Mouse (Mus musculus): ENCODE results near the gene Kcnb1. TPM values are rescaled to one million over a fixed set of nuclear protein-coding genes. Genes with fewer than 3 reads are reported as not detected.
A peak's percentile ranks its signal among the peaks of the same experiment; 100 is the strongest.
"Not testable (repeated sequence)": the region's sequence is repeated elsewhere in the genome, so short reads cannot be mapped to it uniquely, and the experiment has no call there.

Kcnb1 gene
- polyA plus RNA-seq, 1 experiment from 2014 or later, result 1.3 TPM

DNA sequence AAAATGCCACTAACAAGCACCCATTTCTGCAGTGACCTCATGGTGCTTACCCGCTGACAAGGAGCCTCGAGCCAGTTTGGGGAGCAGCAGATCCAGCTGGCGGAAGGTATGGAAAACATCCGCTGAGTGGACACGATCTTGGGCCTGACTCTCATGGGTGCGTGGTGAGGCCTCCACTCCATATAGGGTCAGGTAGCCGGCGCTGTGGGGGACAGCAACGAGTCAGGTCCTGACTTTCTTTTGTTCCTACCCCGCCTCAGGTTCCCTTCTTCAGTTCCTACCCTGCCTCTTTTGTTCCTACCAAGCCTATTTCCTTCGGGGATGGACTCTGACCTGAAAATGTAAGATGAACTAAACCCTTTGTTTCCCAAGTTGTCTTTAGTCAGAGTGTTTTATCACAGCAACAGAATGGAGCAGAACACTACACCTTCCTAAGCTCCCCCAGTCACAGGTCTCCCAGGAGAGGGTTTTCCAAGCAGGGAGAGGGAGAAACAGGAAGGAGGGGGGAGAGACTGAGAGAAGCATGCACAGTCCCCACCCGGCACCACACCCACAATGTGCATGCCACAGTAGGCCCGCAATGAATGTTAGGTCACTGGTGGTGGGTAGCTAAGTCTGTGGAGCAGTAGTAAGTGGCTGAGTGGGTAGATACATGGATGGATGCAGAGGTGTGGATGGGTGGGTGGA is 31.3 kb upstream of the Kcnb1 start:
- H3K4me2 ChIP-seq (replicated peaks), result no peak overlapping the region
- no peak overlapping the region for H3K4me3 ChIP-seq
- H3K36me3 ChIP-seq, result 0 out of 2 replicates have a peak, but pooled peaks cover 13% of the 10 kb centered on the region
- no peaks in the 10 kb centered on the region for H3K27me3 ChIP-seq
- no peak for ATAC-seq (ENCODE audit: insufficient number of reproducible peaks, insufficient read depth, low FRiP score, low TSS enrichment)
- H3K4me1 ChIP-seq, result no peaks in the 10 kb centered on the region
- H3K9me3 ChIP-seq, result no peaks in the 10 kb centered on the region
- H3K9ac ChIP-seq, result no peak overlapping the region
- WGBS, result 89% methylated on average over 13 of the region's 13 CpGs
- H3K27ac ChIP-seq, result no peak overlapping the region

DNA sequence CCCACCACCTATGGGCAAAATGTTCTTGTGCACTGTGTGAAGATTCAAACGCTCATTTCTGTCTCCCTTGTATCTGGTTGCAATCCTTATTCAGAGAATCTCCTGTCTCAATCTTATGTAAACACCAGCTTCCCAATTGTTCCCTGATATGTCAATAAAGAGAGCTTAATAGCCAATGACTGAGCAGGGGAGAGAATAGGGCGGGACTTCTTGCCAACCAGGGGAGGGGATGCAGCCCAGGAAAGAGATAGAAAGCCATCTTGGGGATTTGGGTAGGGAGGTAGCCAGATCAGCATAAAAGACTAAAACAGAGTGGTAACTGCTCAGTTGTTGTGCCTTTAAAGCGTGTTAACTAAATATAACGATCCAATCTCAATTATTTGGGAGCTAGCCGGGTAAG is 30.8 kb upstream of the Kcnb1 start:
- no peaks in the 10 kb centered on the region for H3K27me3 ChIP-seq
- H3K9me3 ChIP-seq, result no peaks in the 10 kb centered on the region
- no peak overlapping the region for H3K27ac ChIP-seq
- 80% methylated on average over 5 of the region's 5 CpGs for WGBS
- no peak overlapping the region for H3K9ac ChIP-seq
- no peak for ATAC-seq (ENCODE audit: insufficient number of reproducible peaks, insufficient read depth, low FRiP score, low TSS enrichment)
- H3K4me2 ChIP-seq (replicated peaks), result no peak overlapping the region
- peaks cover 13% of the 10 kb centered on the region; the same call in 1 of the 2 replicates for H3K36me3 ChIP-seq
- H3K4me3 ChIP-seq, result no peak overlapping the region
- no peaks in the 10 kb centered on the region for H3K4me1 ChIP-seq

DNA sequence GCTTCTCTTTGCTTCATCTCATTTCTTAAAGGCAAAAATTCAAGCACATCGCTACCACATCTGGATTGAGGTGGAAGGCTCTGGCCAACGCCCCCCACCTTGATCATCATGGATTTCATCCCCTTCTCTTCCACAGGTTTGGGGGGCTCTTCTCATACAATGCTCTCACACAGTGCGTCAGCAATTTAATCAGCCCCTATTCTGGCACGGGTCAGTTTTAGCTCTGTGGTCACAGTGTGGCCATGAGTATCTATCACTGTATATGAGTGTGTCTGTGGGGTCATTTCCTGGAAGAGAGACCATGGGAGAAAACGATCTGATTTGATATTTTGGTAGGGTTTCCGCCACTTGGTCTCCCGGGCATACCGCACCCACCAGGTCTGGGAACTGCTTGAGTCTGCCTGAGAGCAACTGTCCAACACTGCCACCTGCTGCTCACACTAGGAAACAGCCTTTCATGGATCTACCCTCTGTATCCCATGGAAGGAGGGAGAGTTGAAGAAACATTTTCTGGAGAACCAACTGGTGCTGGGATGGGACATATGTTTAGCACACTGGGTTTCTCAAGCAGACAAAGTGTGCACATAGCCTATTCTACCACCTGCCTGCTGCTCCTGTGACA is 29.3 kb upstream of the Kcnb1 start:
- Histone ChIP-seq H3K9me3 (no peaks in the 10 kb centered on the region), H3K36me3 (peaks cover 16% of the 10 kb centered on the region; the same call in 1 of the 2 replicates)
- 48% methylated on average over 8 of the region's 8 CpGs for WGBS

DNA sequence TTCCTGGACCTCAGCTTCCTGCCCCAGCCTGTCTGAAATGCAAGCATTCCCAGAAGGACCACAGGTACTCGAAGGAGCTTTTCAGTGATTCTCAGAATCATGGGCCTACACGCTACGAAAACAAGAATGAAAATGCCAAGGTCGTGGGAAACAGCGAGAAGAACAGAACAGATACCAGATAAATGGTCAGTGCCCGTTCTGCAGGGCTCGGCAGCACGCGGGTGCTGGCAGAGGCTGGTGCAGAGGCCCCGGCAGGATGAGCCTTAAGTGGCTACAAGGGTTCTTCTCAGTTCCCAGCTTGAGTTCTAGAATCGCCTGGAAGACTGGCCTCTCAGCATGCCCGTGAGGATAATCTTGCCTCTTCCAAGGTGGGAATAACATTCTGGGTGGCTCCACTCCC is 23.7 kb upstream of the Kcnb1 start:
- Histone ChIP-seq H3K4me2 (replicated peaks) (no peak overlapping the region), H3K27me3 (no peaks in the 10 kb centered on the region), H3K9me3 (no peaks in the 10 kb centered on the region), H3K27ac (no peak overlapping the region), H3K36me3 (peaks cover 13% of the 10 kb centered on the region; the same call in 1 of the 2 replicates), H3K4me1 (no peaks in the 10 kb centered on the region), H3K4me3 (no peak overlapping the region), H3K9ac (no peak overlapping the region)
- 94% methylated on average over 12 of the region's 12 CpGs for WGBS
- ATAC-seq (ENCODE audit: insufficient number of reproducible peaks, insufficient read depth, low FRiP score, low TSS enrichment), result no peak

More for the DNA sequence above, 29.3 kb upstream of the Kcnb1 start:
- no peaks in the 10 kb centered on the region for H3K4me1 ChIP-seq
- no peak overlapping the region for H3K4me2 ChIP-seq (replicated peaks)
- no peaks in the 10 kb centered on the region for H3K27me3 ChIP-seq
- no peak overlapping the region for H3K4me3 ChIP-seq
- H3K27ac ChIP-seq, result no peak overlapping the region
- no peak overlapping the region for H3K9ac ChIP-seq
- 0 out of 2 replicates have a peak, but pooled peaks have one; percentile 54 for ATAC-seq (ENCODE audit: insufficient number of reproducible peaks, insufficient read depth, low FRiP score, low TSS enrichment)

DNA sequence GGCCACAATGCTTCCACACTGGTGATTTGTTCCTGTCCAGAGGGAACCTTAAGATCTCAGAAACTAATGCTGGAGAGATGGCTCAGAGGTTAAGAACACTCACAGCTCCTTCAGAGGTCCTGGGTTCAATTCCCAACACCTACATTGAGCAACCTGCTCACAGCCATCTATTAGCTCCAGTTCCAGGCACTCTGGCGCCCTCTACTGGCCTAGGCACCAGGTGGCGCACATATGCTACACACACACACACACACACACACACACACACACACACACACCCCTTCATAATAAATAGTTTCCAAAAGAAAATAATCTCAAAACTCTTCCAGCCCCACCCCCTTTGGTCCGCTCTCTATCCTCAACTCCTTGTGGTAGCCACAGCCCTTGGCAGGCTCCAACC is 23.1 kb upstream of the Kcnb1 start:
- Histone ChIP-seq H3K9ac (no peak overlapping the region), H3K27ac (no peak overlapping the region), H3K9me3 (no peaks in the 10 kb centered on the region), H3K27me3 (no peaks in the 10 kb centered on the region), H3K4me3 (no peak overlapping the region), H3K4me1 (no peaks in the 10 kb centered on the region), H3K4me2 (replicated peaks) (no peak overlapping the region), H3K36me3 (peaks cover 13% of the 10 kb centered on the region; the same call in 1 of the 2 replicates)
- WGBS, result 91% methylated on average over 3 of the region's 3 CpGs
- no peak for ATAC-seq (ENCODE audit: insufficient number of reproducible peaks, insufficient read depth, low FRiP score, low TSS enrichment)

DNA sequence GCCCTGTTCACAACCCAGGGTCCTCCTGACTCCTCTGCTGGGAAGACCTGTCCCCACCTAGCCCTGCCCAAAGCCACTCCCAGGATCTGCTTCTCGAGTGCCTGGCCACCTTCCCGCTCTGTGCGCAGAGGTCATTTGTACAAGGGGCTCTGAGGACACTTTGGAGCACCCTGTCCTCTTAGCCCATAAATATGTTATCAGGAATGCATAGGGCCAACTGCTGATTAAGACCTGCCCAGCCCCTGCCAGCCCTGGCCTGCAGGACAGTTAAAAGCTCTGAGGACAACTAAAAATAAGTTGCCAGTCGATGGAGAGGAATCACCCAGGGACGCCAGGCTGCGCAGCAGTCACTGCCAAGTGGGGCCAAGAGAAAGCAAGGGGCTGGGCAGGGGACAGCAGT is 22.6 kb upstream of the Kcnb1 start:
- H3K4me2 ChIP-seq (replicated peaks), result no peak overlapping the region
- no peak for ATAC-seq (ENCODE audit: insufficient number of reproducible peaks, insufficient read depth, low FRiP score, low TSS enrichment)
- no peak overlapping the region for H3K4me3 ChIP-seq
- no peaks in the 10 kb centered on the region for H3K4me1 ChIP-seq
- WGBS, result 92% methylated on average over 6 of the region's 6 CpGs
- no peaks in the 10 kb centered on the region for H3K9me3 ChIP-seq
- H3K27ac ChIP-seq, result no peak overlapping the region
- no peak overlapping the region for H3K9ac ChIP-seq
- no peaks in the 10 kb centered on the region for H3K27me3 ChIP-seq
- H3K36me3 ChIP-seq, result peaks cover 13% of the 10 kb centered on the region; the same call in 1 of the 2 replicates

DNA sequence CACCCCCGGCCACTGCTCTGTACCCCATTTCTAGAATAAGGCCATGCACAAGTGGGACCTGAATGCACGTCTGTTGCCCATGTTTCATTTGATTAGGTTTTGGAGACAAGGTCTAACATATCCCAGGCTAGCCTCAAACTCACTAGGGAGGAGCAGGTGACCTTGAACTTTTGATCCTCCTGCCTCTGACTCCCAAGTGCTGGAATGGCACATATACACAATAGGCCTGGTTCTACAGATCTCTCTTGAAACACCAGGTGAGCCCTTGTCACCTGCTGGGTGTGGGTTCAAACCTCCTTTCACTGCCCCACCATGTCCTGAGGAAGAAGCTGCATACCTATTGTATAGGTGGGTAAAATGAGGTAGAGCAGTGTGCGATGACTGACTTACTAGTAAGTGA is 22.1 kb upstream of the Kcnb1 start:
- H3K36me3 ChIP-seq, result peaks cover 11% of the 10 kb centered on the region; the same call in 1 of the 2 replicates
- H3K27me3 ChIP-seq, result no peaks in the 10 kb centered on the region
- H3K4me3 ChIP-seq, result no peak overlapping the region
- no peak for ATAC-seq (ENCODE audit: insufficient number of reproducible peaks, insufficient read depth, low FRiP score, low TSS enrichment)
- H3K9me3 ChIP-seq, result no peaks in the 10 kb centered on the region
- H3K4me1 ChIP-seq, result no peaks in the 10 kb centered on the region
- H3K4me2 ChIP-seq (replicated peaks), result no peak overlapping the region
- no peak overlapping the region for H3K27ac ChIP-seq
- WGBS, result 92% methylated on average over 3 of the region's 3 CpGs
- H3K9ac ChIP-seq, result no peak overlapping the region

DNA sequence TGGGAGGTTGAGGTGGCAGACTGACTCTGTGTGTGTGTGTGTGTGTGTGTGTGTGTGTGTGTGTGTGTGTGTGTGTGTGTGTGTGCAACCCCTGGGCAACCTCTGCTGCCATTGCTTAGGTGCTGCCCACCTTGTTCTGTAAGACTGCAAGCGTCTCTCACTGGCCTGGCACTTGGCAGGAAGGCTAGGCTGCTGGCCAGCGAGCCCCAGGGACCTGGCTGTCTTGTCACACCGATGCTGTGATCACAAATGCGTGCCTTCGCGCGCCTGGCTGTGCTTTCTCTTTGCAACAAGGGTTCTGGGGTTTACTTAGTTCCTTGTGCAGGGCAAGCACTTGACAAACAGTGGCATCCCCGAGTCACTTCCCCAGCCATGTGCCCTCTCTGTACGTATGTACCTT is 19.9 kb upstream of the Kcnb1 start:
- WGBS, result 85% methylated on average over 9 of the region's 9 CpGs
- no peak overlapping the region for H3K4me2 ChIP-seq (replicated peaks)
- H3K4me3 ChIP-seq, result no peak overlapping the region
- H3K27me3 ChIP-seq, result no peaks in the 10 kb centered on the region
- H3K36me3 ChIP-seq, result no peaks in the 10 kb centered on the region
- H3K9me3 ChIP-seq, result no peaks in the 10 kb centered on the region
- H3K4me1 ChIP-seq, result no peaks in the 10 kb centered on the region
- H3K27ac ChIP-seq, result no peak overlapping the region
- H3K9ac ChIP-seq, result no peak overlapping the region
- ATAC-seq (ENCODE audit: insufficient number of reproducible peaks, insufficient read depth, low FRiP score, low TSS enrichment), result no peak

DNA sequence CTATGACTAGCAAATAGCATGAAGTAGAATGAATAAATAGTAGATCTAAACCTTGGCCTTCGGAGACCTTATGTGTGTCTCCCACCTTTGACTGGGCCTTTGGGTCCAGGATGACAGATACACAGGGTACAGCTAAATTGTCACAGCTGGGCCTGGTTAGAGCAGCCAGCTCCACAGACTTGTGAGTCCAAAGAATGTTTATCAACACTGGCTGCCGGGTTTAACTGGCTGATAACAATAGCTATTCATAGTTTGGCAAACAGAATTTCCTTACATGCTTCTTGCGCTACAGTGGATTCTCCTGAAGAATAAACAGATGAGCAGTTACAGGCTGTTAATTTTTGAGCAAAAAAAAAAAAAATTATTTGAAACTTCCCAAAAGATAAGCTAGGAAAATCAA is 19.0 kb upstream of the Kcnb1 start:
- no peaks in the 10 kb centered on the region for H3K9me3 ChIP-seq
- H3K4me2 ChIP-seq (replicated peaks), result no peak overlapping the region
- no peaks in the 10 kb centered on the region for H3K27me3 ChIP-seq
- H3K9ac ChIP-seq, result no peak overlapping the region
- H3K27ac ChIP-seq, result no peak overlapping the region
- ATAC-seq (ENCODE audit: insufficient number of reproducible peaks, insufficient read depth, low FRiP score, low TSS enrichment), result no peak
- 75% methylated on average over 3 of the region's 3 CpGs for WGBS
- H3K36me3 ChIP-seq, result no peaks in the 10 kb centered on the region
- H3K4me3 ChIP-seq, result no peak overlapping the region
- no peaks in the 10 kb centered on the region for H3K4me1 ChIP-seq

DNA sequence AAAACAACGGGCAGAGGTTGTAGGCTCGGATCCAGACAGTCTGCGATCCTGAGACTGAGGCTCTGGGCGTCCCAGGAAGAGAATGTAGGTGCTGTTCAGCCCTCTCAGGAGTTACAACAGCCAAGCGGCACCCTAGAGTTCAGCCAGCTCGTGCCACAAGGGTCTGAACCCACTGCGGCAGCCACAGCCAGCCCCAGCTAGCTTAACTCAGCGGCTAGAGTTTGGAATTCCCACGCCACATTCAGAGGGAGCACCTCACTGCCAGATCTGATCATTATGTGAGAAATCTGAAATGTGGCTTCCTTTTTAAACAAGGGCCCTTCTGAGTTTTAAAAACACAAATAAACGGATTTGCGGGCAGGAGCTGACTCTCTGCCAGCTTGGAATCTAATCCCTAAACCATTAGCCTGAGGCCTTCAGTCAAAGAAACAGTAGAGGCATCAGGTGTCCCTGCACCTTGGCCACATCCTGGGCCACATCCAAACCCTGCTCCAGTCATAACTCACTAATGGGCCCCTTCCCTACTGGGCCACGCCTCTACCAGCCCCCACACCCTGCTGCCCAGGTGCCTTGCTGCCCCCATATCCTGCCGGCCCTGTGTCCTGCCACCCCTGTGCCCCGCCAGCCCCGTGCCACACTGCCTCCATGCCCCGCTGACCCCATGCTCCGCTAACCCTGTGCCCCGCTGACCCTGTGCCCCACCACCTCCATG is 16.1 kb upstream of the Kcnb1 start:
- no peak overlapping the region for H3K27ac ChIP-seq
- no peak overlapping the region for H3K9ac ChIP-seq
- H3K9me3 ChIP-seq, result no peaks in the 10 kb centered on the region
- no peak overlapping the region for H3K4me2 ChIP-seq (replicated peaks)
- peaks cover 9% of the 10 kb centered on the region for H3K4me1 ChIP-seq
- H3K36me3 ChIP-seq, result no peaks in the 10 kb centered on the region
- WGBS, result 80% methylated on average over 18 of the region's 18 CpGs
- no peaks in the 10 kb centered on the region for H3K27me3 ChIP-seq
- peak; percentile 73 for ATAC-seq (ENCODE audit: insufficient number of reproducible peaks, insufficient read depth, low FRiP score, low TSS enrichment)
- H3K4me3 ChIP-seq, result no peak overlapping the region

DNA sequence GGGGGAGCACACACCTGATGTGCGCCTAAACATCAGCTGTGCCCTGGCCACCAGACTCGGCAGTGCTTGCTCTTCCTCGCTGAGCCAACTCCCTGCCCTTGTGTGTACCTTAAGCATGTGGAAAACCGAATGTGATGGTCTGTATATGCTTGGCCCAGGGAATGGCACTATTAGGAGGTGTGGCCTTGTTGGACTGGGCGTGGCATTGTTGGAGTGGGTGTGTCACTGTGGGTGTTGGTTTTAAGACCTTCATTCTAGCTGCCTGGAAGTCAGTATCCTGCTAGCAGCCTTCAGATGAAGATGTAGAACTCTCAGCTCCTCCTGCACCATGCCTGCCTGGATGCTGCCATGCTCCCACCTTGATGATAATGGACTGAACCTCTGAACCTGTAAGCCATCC is 14.7 kb upstream of the Kcnb1 start:
- not testable (repeated sequence) for H3K9ac ChIP-seq; H3K9me3 ChIP-seq; ATAC-seq (ENCODE audit: insufficient number of reproducible peaks, insufficient read depth, low FRiP score, low TSS enrichment)

More for the DNA sequence above, 14.7 kb upstream of the Kcnb1 start:
- H3K4me1 ChIP-seq; H3K27ac ChIP-seq; H3K4me3 ChIP-seq; H3K27me3 ChIP-seq; H3K36me3 ChIP-seq; H3K4me2 ChIP-seq (replicated peaks): not testable (repeated sequence)
- WGBS, result 81% methylated on average over 5 of the region's 5 CpGs
